In genomic region chr8:84636051-84636691, GRCm38 (mm10) we compare ENCODE assay signal across 9 mouse cellular contexts. TPM values are rescaled to one million over a fixed set of nuclear protein-coding genes. Genes with fewer than 3 reads are reported as not detected.
DNase-seq lines count a peak whose midpoint lies in the region; ATAC-seq and TF ChIP-seq lines count a peak whose summit lies in the region.
"Had no signal": no experiment of that assay in that cellular context is flagged by ENCODE, and none has a peak within 500 bp of the region (broad histone marks: within the 10 kb centered on the region; RNA-seq: fewer than 3 reads in every experiment).

No protein-coding gene starts in this region.

- H3K4me1 ChIP-seq in forebrain, embryonic 12.5 days: peaks cover 41% of the 10 kb centered on the region
- H3K4me1 ChIP-seq in forebrain, postnatal 0 days (ENCODE audit: insufficient read depth): no peaks in the 10 kb centered on the region; the same call in 1 of the 2 replicates
- peaks cover 29% of the 10 kb centered on the region for H3K4me1 ChIP-seq in neural tube, embryonic 12.5 days
- peaks cover 26% of the 10 kb centered on the region for H3K4me1 ChIP-seq in kidney, embryonic 16.5 days (ENCODE audit: insufficient read depth, low read length)

- 88% methylated on average over 17 of the region's 17 CpGs for WGBS in forebrain, embryonic 12.5 days
- 88% methylated on average over 17 of the region's 17 CpGs for WGBS in forebrain, postnatal 0 days
- 87% methylated on average over 17 of the region's 17 CpGs for WGBS in neural tube, embryonic 12.5 days
- WGBS in kidney, embryonic 16.5 days: 74% methylated on average over 17 of the region's 17 CpGs

- H3K9me3 ChIP-seq in forebrain, embryonic 12.5 days: no peaks in the 10 kb centered on the region
- H3K9me3 ChIP-seq in forebrain, postnatal 0 days (ENCODE audit: low read length): no peaks in the 10 kb centered on the region
- H3K9me3 ChIP-seq in neural tube, embryonic 12.5 days: no peaks in the 10 kb centered on the region
- H3K9me3 ChIP-seq in kidney, embryonic 16.5 days (ENCODE audit: low read length): no peaks in the 10 kb centered on the region

- no peaks in the 10 kb centered on the region for H3K36me3 ChIP-seq in forebrain, embryonic 12.5 days (replicated peaks)
- H3K36me3 ChIP-seq in forebrain, postnatal 0 days (ENCODE audit: insufficient read depth): peaks cover 10% of the 10 kb centered on the region
- H3K36me3 ChIP-seq in neural tube, embryonic 12.5 days: peaks cover 9% of the 10 kb centered on the region
- no peaks in the 10 kb centered on the region for H3K36me3 ChIP-seq in kidney, embryonic 16.5 days (ENCODE audit: insufficient read depth, low read length)

- TF ChIP-seq CTCF in forebrain, postnatal 0 days (IDR thresholded peaks at IDR 0.05; ENCODE audit: low read depth): no peak

- no peak overlapping the region for H3K4me2 ChIP-seq in forebrain, embryonic 12.5 days
- H3K4me2 ChIP-seq in forebrain, postnatal 0 days (ENCODE audit: low read depth): no peak overlapping the region
- no peak overlapping the region for H3K4me2 ChIP-seq in neural tube, embryonic 12.5 days (replicated peaks)
- H3K4me2 ChIP-seq in kidney, embryonic 16.5 days (replicated peaks; ENCODE audit: low read depth, low read length): no peak overlapping the region

- H3K4me3 ChIP-seq in forebrain, embryonic 12.5 days (replicated peaks): no peak overlapping the region
- H3K4me3 ChIP-seq in forebrain, postnatal 0 days (ENCODE audit: low read depth, low read length): no peak overlapping the region
- H3K4me3 ChIP-seq in neural tube, embryonic 12.5 days: no peak overlapping the region
- no peak overlapping the region for H3K4me3 ChIP-seq in kidney, embryonic 16.5 days (ENCODE audit: low read length)

- 0 out of 2 replicates have a peak overlapping the region, but pooled peaks have one; percentile 72 for H3K27ac ChIP-seq in forebrain, embryonic 12.5 days
- H3K27ac ChIP-seq in forebrain, postnatal 0 days (ENCODE audit: low read depth, low read length): no peak overlapping the region
- no peak overlapping the region for H3K27ac ChIP-seq in neural tube, embryonic 12.5 days
- H3K27ac ChIP-seq in kidney, embryonic 16.5 days (ENCODE audit: low read length): peak overlapping the region; percentile 49; the same call in 1 of the 2 replicates

- DNase-seq in forebrain, postnatal 0 days: no peak
- DNase-seq in neural tube, embryonic 10.5 days (ENCODE audit: extremely low spot score, low spot score): no peak
- DNase-seq in yolk sac, embryonic 10.5 days (ENCODE audit: low spot score): peak; percentile 83
- no peak for DNase-seq in ovary, postnatal 10 days (ENCODE audit: low spot score)

- no peak overlapping the region for H3K9ac ChIP-seq in forebrain, embryonic 12.5 days
- no peak overlapping the region for H3K9ac ChIP-seq in forebrain, postnatal 0 days
- 0 out of 2 replicates have a peak overlapping the region, but pooled peaks have one; percentile 8 for H3K9ac ChIP-seq in neural tube, embryonic 12.5 days
- H3K9ac ChIP-seq in kidney, embryonic 16.5 days (replicated peaks; ENCODE audit: low read length): no peak overlapping the region

- ATAC-seq in forebrain, embryonic 12.5 days (ENCODE audit: low FRiP score): no peak
- no peak for ATAC-seq in forebrain, postnatal 0 days
- no peak for ATAC-seq in neural tube, embryonic 12.5 days (ENCODE audit: low FRiP score, low read depth)
- peak; percentile 11 for ATAC-seq in kidney, embryonic 16.5 days (ENCODE audit: low FRiP score, low TSS enrichment)
- no peak for ATAC-seq in activated CD4-positive, CD25-positive, alpha-beta regulatory T cell, adult 4 months
- ATAC-seq: CD4-positive, CD25-positive, alpha-beta regulatory T cell, adult 4 months had no signal

- no peaks in the 10 kb centered on the region for H3K27me3 ChIP-seq in forebrain, embryonic 12.5 days
- no peaks in the 10 kb centered on the region for H3K27me3 ChIP-seq in forebrain, postnatal 0 days (ENCODE audit: insufficient read depth, low read length)
- no peaks in the 10 kb centered on the region for H3K27me3 ChIP-seq in neural tube, embryonic 12.5 days (replicated peaks)
- H3K27me3 ChIP-seq in kidney, embryonic 16.5 days (ENCODE audit: insufficient read depth, low read length): no peaks in the 10 kb centered on the region

RNA-seq across cellular contexts. Expression of gene Ier2, which starts 26.5 kb away (rescaled TPM):
- 53.7 and 62.2 TPM in 2 replicates for polyA plus RNA-seq in forebrain, embryonic 12.5 days (2016; fragmentation: Nextera tagmentation; extraction: Ambion mirVana)
- total RNA-seq in forebrain, postnatal 0 days (2014; rRNA removed): 4.8 and 8.5 TPM in 2 replicates
- polyA plus RNA-seq in forebrain, postnatal 0 days (2015; fragmentation: Nextera tagmentation; extraction: Ambion mirVana): 19.3 and 22.7 TPM in 2 replicates
- polyA plus RNA-seq in neural tube, embryonic 12.5 days (2016; fragmentation: Nextera tagmentation; extraction: Ambion mirVana): 72.4 and 72.8 TPM in 2 replicates
- 73.5 and 78.0 TPM in 2 replicates for polyA plus RNA-seq in kidney, embryonic 16.5 days (2015; fragmentation: Nextera tagmentation; extraction: Ambion mirVana)
- polyA plus RNA-seq in activated CD4-positive, CD25-positive, alpha-beta regulatory T cell, adult 4 months (2017; shearing (Covaris generic)): 10 to 100 TPM; 54.7 to 56.1 TPM

RNA-seq across cellular contexts. Expression of gene Trmt1, which starts 49.9 kb away (rescaled TPM):
- polyA plus RNA-seq in forebrain, embryonic 12.5 days (2016; fragmentation: Nextera tagmentation; extraction: Ambion mirVana): 55.4 and 59.6 TPM in 2 replicates
- 89.5 and 94.8 TPM in 2 replicates for total RNA-seq in forebrain, postnatal 0 days (2014; rRNA removed)
- polyA plus RNA-seq in forebrain, postnatal 0 days (2015; fragmentation: Nextera tagmentation; extraction: Ambion mirVana): 59.8 and 67.5 TPM in 2 replicates
- 58.5 and 59.1 TPM in 2 replicates for polyA plus RNA-seq in neural tube, embryonic 12.5 days (2016; fragmentation: Nextera tagmentation; extraction: Ambion mirVana)
- polyA plus RNA-seq in kidney, embryonic 16.5 days (2015; fragmentation: Nextera tagmentation; extraction: Ambion mirVana): 81.5 and 82.9 TPM in 2 replicates
- 10 to 100 TPM; 32.6 to 49.8 TPM for polyA plus RNA-seq in activated CD4-positive, CD25-positive, alpha-beta regulatory T cell, adult 4 months (2017; shearing (Covaris generic))

RNA-seq across cellular contexts. Expression of gene Nacc1, which starts 51.5 kb away (rescaled TPM):
- polyA plus RNA-seq in forebrain, embryonic 12.5 days (2016; fragmentation: Nextera tagmentation; extraction: Ambion mirVana): 22.8 and 26.6 TPM in 2 replicates
- total RNA-seq in forebrain, postnatal 0 days (2014; rRNA removed): 65.9 and 78.2 TPM in 2 replicates
- 14.6 and 14.7 TPM in 2 replicates for polyA plus RNA-seq in forebrain, postnatal 0 days (2015; fragmentation: Nextera tagmentation; extraction: Ambion mirVana)
- 17.2 and 19.2 TPM in 2 replicates for polyA plus RNA-seq in neural tube, embryonic 12.5 days (2016; fragmentation: Nextera tagmentation; extraction: Ambion mirVana)
- 22.5 and 26.7 TPM in 2 replicates for polyA plus RNA-seq in kidney, embryonic 16.5 days (2015; fragmentation: Nextera tagmentation; extraction: Ambion mirVana)
- polyA plus RNA-seq in activated CD4-positive, CD25-positive, alpha-beta regulatory T cell, adult 4 months (2017; shearing (Covaris generic)): 10 to 100 TPM in 1 of 2 experiments, 1 to 10 TPM in 1; 9.4 to 12.5 TPM

Comparison
In these comparisons a context has a peak if more than half of its experiments do, and no peak if none do; other contexts are left out.
1. H3K27ac ChIP-seq: peak in forebrain, embryonic 12.5 days (single experiment) and kidney, embryonic 16.5 days (single experiment); none in forebrain, postnatal 0 days (single experiment) and neural tube, embryonic 12.5 days (single experiment).